Mouse (Mus musculus) monocyte, adult 5-6 weeks (primary cell): ENCODE results near the gene Celf6. TPM values are rescaled to one million over a fixed set of nuclear protein-coding genes. Genes with fewer than 3 reads are reported as not detected.

Experiments used
- ATAC-seq: fragments of 153-309, 156-312 bp; replicated peaks from 2 replicates; pipeline ENCODE4 v1.8.0; 2017; ENCODE audit warnings: mild to moderate bottlenecking; ENCODE audit not compliant: low TSS enrichment, insufficient number of reproducible peaks, severe bottlenecking, poor library complexity, low FRiP score
- total RNA-seq: library from RNA; stranded (forward); fragments of 200-1000, 200-491, 200-594 nt; gene quantifications from 3 replicates; pipeline ENCODE4 v1.2.3, GENCODE M21; 2017

Gene Celf6
- not detected in 3 replicates for total RNA-seq

DNA sequence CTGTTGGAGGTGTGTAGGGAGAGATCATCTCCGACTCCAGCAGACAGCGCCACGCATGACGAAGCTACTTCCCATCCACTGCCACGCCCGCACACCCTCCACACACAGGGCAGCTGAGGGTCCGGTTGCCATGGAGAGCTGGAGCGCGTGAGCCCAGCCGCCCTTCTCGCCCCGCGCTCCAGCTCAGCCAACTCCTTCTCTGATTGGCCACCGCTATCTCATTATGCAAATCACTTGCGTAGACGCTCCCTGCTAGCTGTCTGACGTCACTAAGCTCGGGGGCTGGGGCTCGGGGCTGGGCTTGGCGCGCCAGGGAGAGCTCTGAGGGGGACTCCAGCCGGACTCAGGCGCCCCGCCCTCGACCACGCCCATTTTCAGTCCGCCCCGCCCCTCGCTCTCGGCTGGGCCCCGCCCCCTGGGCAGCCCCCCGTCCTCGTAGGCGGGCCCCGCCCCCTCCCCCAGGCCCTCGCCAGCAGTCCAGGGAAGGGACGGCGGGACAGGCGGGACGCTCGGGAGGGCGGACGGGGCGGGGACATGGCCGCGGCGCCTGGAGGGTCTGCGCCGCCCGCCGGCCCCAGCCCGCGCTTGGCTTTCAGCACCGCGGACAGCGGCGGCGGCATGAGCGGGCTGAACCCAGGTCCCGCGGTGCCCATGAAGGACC lies at the start of gene Celf6:
TSS of gene Celf6 (plus strand) at position 74 of the 661 bp plus-strand sequence.
- ATAC-seq = peak; percentile 58; the same call in 1 of the 2 replicates

DNA sequence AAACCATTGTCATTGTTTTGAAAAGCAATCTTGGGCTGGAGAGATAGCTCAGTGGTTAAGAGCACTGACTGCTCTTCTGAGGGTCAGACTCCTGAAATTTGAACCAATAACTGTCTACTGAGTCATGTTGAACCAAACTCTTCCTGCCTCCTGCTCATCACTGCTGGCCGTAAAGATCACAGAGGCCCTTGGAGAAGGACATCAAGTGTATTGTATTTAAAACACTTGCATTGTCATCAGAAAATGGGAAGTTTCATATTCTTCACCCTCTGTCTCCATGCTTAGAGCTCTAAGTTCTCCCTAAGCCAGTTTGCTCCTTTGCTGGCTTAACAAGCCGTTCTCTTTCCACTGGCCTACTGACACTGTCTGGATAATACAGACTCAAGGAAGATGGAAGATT lies 49.4 kb upstream of the Celf6 start:
- 0 out of 2 replicates have a peak, but pooled peaks have one; percentile 40 for ATAC-seq

DNA sequence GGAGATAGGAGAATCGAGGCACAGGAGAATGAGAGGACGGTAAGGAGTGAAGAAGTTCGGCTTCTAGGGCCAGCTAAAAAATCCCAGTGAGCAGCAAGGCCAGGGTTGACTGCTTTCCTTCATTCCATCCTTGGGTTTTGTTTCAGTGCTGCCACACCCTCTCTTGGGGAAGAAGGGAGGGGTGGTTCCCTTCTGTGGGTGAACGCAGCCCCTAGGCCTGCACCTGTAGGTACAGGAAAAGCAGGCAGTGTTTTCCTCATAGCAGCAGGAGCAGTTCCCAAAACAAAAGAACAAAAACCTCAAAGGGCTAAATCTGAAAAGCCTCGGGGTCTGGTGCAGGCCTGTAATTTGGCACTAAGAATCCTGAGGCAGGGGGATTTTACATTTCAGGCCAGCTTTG lies 46.1 kb upstream of the Celf6 start:
- ATAC-seq = no peak

DNA sequence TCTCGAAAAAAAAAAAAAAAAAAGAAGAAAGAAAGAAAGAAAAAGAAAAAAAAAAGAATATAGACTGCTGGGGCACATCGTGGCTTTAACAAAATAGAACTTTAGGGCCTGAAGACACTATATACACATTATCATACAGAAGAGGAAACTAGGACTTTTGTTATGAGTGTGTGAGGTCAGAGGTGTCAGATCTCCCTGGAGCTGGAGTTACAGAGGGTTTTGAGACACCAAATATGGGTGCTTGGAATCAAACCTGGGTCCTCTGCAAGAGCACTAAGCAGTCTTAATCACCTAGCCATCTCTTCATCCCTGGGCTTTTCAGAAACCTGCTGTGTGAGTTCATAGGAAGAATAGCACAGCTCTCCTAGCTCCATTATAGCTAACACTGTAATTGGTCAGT lies 44.3 kb upstream of the Celf6 start:
- no peak for ATAC-seq

DNA sequence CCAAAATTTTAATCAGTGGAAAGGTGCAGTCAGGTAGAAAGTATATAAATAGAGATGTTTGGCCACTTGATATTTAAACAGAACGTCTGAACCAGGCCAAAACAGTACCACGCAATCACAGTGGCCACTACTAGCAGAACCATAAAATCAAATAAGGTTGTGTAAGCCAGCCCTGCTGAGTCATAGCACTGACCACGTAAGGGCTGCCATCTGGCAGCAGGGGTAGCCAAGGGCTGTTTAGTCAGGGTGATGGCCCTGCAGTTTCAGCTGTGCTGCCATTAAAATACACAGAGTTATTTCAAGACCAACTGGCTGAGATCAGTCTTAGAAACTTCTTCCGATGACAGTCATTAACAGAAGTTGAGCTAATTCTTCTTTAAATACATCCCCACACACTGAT lies 43.8 kb upstream of the Celf6 start:
- 0 out of 2 replicates have a peak, but pooled peaks have one; percentile 29 for ATAC-seq

DNA sequence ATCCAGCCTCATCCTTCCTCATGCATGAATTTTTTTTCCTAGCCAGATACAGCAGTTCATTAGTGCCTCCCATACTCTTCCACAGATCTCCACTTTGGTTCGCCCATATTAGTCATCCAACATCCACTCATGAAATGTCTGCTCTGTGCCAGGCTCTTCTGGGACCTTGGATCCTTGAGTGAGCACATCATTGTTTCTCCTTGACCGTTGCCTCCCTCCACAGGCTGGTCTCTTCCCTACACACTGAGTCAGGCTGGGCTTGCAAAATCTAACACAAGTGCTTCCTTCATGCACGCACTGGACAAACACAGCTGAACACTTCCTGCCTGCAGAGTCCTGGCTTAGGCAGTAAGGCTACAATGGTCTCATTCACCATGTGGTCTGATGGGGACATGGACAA lies 40.1 kb upstream of the Celf6 start:
- peak; percentile 13; the same call in 1 of the 2 replicates for ATAC-seq

DNA sequence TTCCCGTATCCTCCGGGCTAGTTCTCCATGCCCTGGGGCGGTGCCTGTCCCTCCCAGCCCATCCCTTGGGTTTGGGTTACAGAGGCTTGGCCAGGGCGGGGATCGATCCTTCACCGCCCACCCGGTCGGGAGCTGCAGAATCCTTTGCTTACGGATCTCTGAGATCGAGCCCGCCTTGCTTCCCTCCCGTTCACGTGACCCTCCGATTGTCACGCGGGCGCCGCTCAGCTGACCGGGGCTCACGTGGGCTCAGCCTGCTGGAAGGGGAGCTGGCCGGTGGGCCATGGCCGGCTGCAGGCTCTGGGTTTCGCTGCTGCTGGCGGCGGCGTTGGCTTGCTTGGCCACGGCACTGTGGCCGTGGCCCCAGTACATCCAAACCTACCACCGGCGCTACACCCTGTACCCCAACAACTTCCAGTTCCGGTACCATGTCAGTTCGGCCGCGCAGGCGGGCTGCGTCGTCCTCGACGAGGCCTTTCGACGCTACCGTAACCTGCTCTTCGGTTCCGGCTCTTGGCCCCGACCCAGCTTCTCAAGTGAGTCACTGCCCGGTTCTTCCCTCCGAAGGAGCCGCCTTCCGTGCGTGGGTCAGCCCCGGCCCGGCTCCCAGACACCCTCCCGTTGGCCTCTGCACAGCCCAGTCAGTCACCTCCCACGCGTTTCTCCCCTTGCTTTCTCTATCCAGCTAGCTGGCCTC lies 38.1 kb upstream of the Celf6 start, which contains the start of the genes Hexa and Tmem202:
TSS of gene Hexa (plus strand) at position 100 of the 697 bp plus-strand sequence.
TSS of gene Tmem202 (minus strand) at position 407 of the 697 bp plus-strand sequence.
- ATAC-seq = peak; percentile 57

DNA sequence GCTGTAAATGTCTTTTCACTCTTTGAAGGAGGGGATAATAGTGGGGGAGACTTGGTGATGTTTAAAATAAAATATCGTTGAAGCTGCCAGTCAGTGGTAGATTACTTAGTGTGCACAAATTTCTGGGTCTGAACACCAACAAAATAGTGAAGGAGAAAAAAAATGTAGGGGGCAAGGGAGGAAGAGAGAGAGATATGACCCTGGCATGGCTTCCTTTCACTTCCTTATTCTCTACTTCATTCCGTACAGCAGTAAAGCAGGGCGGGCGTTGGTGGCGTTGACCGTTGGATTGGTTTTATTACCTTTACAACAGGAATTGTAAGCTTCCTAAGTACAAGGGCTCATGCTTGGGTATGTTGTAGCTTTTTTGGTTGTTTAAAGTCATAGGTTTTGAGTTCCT lies 36.1 kb upstream of the Celf6 start:
- no peak for ATAC-seq

DNA sequence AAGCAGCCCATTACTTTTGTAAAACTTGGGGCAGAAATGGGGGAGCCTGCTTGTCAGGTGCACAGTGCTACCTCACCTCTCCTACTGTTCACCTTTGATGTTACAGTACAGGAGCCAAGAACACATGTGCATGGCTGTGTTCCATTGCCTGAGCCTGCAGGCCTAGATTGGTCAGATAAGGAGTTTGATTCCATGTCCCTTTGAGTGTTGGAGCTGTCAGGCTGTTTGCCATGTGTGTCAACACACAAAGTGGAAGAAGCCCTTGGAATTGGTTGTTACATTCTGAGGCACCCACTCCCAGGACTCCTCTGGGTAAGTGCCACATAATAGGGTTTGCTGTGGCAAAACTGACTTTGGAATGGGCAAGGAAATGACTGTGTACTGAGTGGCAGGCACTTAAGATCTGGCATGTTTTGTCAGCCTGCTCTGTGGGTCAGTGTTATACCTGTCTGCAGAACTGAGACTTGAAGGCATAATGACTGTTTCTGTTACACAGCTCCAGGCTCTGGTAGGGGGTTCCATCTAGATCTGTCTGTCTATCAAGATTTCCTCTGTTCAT lies 34.9 kb upstream of the Celf6 start:
- ATAC-seq = no peak

DNA sequence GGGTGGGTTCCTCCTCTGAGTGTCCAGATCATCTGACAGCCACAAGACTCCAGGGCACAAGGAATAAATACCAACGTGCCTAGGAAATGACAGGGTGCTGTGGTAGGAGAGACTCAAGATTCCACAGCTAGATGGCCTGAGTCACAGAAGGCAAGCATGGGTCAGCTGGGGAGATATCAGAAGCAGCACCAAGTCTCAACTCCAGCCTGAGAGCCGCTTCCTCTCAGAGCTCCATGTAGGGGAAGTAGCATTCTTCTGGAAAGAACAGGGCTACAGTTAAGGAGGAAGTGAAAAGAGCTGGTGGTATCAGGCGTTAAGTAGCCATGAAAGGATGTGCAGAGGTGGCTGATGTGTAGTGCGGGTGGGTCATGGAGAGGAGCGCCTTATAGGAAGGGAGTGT lies 33.0 kb upstream of the Celf6 start:
- ATAC-seq = peak; percentile 80

DNA sequence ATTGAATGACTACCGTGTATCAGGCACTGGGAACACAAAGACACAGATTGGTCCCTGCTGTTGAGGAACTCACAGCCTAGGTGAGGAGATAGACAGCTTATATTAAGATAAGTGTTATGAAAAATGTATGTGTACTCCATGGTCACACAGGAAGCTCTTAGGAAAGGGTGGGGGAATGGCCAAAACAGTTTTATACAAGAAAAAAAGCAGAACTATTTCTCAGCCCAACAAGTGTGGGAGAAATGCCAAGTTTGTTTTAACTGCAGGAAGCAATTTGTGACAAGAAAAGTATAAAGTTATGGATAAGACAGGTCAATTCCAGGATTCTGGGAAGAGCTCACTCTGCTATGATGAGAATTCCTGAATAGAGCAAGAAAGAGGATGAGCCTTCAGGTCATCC lies 29.8 kb upstream of the Celf6 start:
- ATAC-seq = no peak

DNA sequence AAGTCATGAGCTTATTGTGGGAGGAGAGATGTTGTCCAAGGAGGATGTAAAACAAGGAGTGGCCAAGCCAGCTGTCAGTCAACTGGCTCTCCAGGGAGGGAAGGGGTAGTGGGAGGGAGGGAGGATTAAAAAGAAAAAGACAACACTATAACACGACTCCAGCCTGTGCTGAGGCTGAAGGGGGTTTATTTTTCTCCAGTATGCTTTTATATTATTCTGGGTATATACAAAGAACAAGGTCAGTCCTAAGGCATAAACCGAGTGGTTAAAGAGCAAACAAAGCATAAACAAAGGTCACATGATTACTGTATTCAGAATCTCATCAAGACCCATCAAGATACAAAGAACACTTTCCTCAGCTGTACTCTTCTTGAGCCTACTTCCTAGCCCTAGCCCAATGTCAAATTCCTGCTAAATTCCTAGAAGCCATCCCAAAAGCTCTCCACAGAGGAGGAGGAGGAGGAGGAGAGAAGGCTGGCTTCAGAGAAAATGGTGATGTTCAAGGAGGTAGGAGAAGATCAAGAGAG lies 28.7 kb upstream of the Celf6 start:
- no peak for ATAC-seq

DNA sequence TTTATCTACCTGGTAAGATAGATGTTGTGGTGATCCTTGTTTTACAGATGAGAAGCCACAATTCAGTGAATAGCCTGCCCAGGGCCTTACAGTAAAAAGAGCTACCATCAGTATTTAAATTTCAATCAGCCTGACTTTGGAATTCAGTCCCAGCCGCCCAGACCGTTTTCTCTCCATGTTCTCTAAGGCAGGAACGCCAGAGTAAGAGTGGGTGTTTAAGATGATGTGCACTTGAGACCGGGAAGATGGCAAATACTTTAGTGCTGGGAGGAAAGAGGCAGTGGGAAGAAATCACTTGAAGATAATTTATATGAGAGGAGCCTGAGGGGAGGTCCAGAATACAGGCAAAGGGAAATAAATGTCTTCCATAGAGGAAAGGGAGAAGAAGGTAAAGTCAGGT lies 27.6 kb upstream of the Celf6 start:
- no peak for ATAC-seq

DNA sequence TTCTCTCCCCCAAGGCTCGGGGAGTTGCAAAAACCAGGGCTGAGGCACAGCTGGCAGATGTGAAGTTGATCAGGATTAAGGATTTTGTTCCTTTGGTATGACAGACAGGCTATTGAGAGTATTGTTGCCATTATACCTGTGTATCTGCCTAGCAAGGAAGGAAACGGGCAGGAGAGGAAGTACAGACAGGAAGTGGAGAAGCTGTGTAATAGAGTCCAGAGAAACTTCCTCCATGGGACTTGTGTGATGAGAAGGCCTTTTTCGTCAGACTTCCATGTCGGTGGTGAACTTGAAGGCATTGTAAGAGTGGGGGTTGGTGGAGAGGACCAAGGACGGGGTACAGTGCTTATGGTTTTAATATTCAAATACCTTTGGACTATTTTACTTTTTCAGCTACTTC lies 26.7 kb upstream of the Celf6 start:
- peak; percentile 54 for ATAC-seq

DNA sequence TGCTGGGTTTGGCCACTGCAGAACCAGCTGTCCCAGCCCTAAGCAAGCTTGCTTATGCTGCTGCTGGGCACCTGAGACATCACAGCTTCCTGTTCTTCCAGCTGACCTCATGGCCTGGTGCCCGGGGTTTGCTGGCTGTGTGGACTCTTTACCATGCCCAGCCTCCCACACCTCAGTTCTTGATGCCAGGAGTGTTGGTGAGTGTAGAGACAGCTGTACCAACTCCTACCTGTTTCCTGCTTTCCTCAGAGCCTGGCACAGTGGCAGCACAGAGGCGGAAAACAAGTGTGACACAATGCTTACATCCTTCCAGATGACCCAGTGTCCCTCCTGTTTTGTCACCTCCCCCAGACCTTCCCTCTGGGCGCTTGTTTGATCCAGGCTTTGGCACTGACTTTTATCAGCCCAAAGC lies 26.1 kb upstream of the Celf6 start:
- no peak for ATAC-seq

DNA sequence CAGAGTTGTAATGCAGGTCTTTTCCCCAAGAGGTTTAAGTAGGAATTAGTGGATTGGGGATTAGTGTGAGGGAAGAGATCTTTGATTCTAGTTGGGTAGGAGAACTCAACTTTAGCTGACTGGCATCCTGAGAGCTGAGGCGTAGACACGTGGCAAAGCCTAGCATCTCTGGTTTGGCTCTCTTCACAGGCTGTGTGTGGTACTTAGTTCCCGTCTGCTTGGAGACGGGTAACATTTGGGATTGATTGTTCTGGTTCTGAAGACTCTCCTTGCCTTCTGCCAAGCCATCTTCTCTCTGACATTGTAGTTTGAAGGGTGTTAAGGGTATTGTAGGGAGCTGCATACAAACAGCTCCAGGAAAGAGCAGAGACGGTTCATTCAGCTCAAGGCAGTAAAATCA lies 25.1 kb upstream of the Celf6 start:
- ATAC-seq = no peak

DNA sequence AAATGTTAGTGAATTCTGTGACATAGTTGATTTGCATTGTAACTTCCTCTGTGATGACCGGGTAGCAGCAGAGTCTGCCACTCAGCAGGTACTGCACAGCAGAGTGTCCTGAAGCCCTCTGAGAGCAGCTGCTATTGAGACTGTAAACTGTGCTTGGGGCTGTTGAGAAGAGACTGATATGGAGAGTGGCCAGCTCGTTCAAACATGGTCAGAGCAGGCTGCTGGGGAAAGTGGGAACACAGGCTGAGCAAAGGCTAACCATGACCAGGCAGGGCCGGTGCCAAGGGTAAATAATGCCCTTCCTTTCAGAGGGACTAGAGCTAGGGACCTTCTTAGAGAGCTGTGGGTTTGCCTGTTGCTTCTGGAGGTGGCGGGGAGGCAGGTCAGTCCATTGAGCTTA lies 24.0 kb upstream of the Celf6 start:
- no peak for ATAC-seq

DNA sequence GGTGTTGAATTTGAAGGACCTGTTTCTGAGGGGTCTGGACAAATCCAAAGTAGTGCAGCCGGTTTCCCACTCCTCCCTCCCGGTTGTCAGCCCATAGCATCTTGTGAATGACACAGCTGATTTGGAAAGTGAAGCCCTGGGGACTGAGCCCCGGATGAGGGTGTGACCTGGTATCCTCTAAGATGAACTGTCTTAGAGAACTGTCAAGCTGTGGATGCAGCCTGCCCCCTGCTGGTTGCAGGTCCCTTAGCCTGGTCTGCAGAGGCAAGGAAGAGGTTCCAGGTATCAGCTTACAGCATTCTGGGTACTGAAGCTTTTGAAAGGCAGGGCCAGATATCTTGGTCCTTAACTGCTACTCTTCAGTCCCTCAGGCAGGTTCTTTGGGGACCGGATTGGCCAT lies 12.1 kb upstream of the Celf6 start:
- ATAC-seq = peak; percentile 72

DNA sequence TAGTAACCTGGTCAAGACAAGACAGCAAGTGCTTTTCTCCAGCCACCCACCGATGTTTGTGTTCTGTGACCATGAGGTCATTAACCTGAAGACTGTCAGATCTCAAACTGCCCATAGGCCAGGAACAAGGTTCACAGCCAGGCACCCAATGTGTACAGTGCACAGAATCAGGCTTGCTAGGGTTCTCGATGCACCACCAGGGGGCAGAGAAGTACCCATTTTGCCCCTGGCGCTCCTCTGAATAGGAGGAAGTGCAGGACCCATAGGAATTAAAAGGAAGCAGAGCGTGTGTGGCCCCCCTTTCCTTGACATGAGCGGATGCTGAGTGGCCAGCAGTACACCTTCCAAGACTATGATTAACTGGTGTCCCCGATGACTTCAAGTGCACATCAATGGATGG lies 10.6 kb upstream of the Celf6 start:
- ATAC-seq = peak; percentile 87

DNA sequence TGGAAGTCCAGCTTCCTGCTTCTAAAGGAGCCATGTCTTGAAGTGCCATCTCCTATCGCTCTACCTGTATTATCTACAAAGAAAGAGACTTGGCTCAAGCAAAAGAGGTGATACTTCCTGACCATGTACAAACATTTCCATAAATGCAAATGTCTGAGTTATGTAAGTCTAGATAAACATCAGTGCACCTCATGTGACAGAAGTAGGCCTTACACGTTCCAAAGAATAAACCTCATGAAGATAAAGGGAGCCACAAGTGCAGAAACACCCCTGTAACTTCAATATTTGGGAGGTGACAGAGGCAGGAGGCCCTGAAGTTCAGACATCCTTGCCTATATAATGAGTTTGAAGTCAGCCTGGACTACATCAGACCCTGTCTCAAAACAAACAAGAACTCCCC lies 5.9 kb upstream of the Celf6 start:
- no peak for ATAC-seq
